Mouse (Mus musculus) granulocyte monocyte progenitor cell, adult 5-6 weeks (primary cell): ENCODE measurements around the gene Pde7b. TPM values are rescaled to one million over a fixed set of nuclear protein-coding genes. Genes with fewer than 3 reads are reported as not detected.

Experiments used
- ATAC-seq: replicated peaks from 2 replicates; pipeline ENCODE4 v1.8.0; 2016; ENCODE audit warnings: mild to moderate bottlenecking, moderate TSS enrichment, inconsistent platforms; ENCODE audit not compliant: poor library complexity, severe bottlenecking
- total RNA-seq, 2 experiments: library from RNA; stranded (forward) in 1 of 2; stranded (reverse) in 1 of 2; fragments of 200-712, 200-1000 nt in 1 of 2; fragments of >200 nt in 1 of 2; fragmentation: Nextera tagmentation in 1 of 2; gene quantifications; 2 replicates each; pipeline ENCODE4 v1.2.3; 2014 to 2017

Pde7b gene
- total RNA-seq, 2 experiments from 2014 or later = 3.8 to 7.4 TPM

DNA sequence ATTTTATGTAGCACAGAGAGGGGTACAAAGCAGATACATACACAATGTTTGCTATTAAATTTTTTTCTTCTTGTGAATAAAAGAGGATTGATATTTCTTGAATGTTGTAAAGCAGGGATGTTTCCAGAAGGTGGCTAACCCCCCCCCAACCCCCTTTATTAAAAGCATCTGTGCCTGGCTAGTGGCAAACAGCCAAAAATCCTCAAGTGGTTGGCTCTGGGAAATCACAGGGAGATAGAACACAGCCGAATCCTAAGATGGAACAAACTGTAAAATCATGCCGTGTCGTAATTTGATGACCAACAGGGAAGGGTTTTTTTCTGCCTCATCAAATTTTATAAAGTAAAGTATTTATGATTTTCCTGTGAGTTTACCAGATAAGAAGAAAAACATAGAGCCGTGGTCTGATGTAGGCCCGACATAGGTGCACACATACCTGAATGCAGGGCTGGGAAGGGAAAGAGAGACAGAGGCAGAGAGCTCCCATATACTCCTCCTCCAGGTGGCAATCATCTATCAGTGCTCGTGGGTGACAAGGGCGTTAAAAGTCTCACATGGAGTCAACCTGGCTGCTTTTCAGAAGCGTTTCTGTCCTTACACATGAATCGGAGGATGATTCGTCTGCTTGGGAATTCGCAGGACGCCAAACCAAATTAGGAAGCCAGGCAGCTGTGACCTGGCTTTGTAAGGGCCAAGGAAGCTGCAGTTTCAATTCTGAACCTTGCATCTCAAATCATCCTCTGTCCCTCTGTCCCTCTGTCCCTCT is 67.4 kb downstream of the Pde7b start:
- no peak for ATAC-seq

DNA sequence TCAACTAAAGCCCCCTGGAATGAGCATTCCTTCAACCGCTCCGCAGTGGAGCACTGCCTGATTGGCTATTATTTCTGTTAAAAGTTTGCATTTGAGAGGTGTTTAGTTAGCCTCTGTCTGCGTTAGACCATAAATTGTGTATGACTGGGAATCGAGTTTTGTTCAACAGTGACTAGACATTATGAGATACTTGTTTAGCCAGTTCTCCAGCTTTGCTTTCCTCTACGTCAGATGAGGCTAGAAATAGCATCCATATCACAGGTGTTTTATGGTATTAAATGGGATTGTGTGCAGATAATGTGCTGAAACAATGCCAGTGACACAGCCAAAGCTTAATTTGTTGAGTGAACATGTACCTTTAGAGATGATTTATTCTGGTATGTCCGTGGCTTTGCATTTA is 70.3 kb downstream of the Pde7b start:
- no peak for ATAC-seq

GRCm38 (mm10) chr10:20654187-20654586 is 70.7 kb downstream of the Pde7b start:
- ATAC-seq = no peak

DNA sequence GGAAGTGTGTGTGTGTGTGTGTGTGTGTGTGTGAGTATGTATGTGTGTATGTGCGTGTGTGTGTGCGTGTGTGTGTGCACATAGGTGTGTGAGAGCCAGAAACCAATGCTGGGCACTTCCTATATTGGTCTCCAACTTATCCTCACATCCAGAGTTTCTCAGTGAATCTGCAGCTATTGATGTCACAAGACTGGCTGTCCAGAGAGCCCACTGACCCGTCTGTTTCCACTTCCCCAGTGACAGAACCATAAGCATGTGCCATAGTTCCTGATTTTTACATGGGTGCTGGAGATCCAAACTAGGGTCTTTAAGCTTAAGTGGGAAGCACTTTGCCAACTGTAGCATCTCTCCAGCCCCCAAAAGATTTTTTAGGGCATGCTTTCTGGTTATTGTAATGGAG is 71.6 kb downstream of the Pde7b start:
- peak; percentile 85 for ATAC-seq

DNA sequence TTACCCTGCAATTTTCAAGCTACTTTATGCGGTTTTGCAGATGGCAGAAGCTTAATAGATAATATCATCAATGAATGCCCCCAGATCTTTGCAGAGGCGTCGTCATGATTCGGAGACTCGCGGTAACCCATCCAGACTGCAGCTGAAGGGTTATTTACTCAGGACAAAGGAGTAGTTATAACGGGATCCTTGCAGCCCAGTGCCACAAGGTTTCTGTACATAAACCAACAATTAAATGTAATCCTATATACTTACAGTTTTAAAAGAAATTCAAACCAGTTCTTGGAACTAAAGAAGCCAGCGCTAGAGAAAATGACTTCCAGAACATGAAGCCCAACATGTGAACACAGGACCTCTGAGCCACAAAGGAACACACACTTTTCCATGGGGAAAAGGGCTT is 88.5 kb downstream of the Pde7b start:
- no peak for ATAC-seq

DNA sequence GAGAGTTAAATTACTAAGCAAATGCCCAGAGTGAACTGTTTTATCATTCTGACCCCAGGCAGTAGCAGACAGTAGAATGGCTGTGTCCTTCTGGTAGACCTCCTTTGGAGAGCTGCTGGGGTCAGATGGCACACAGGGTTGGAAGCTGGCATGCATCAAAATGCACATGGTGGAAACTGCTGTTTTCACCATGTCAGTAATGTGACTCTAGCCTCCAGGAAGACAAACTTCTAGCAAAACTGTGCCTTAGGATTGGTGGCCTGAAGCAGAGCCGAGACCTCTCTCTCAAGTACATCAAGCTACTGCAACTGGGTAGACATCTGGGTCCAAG is 91.8 kb downstream of the Pde7b start:
- ATAC-seq = no peak

DNA sequence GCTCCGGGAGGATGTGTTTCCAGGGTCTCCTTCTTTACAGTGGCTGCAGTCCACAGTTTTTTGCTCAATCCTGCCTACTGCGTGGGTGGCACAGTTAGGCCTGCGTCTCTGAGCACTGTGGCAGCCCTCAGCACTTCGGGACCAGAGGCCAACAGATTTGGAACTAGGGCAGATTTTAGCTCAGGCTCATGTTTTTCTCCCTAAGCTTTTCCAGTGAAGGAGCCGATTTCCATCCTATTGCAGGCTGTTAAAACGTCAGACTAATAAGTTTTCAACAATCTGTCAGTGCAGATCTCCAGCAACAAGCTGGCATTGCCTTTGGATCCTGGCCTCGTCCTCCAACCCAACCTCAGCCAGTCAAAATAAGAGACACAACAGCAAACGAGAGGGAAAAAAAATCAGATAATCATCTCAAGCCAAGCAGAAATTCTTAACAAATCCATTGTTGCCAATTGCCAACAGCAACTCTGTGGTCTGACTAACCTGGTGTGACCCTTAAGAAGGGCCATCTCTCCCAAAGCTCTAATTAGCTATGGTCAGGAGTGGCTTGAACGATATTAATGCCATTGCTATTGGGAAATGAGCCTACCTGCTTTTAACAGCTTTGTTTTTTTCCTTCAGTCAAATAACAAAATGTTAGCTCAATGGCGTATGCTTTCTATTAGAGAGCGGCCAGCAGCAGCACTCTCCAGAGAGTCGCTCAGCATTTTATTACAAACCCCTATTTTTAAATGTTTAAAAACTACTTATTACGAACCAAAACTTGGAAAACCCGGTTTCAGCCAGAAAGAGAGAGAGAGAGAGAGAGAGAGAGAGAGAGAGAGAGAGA is 92.4 kb downstream of the Pde7b start:
- no peak for ATAC-seq

DNA sequence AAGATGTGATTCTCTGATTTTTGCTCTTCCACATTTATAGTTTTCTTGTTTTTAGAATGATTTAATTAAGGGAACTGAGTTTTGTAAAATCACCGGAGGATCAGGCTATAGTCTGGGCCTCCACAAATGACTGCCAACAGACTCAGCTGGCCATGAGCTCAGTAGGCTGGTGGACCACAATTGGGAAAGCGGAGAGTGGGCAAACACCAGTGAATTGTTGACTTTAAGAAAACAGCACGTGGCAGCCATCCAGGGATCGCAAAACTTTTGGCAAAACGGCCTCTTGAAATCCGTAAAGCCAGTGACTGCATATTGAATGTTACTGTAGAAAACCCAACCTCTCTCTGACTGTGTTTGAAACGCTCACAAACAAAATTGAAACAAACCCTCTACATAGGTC is 94.8 kb downstream of the Pde7b start:
- ATAC-seq = no peak

DNA sequence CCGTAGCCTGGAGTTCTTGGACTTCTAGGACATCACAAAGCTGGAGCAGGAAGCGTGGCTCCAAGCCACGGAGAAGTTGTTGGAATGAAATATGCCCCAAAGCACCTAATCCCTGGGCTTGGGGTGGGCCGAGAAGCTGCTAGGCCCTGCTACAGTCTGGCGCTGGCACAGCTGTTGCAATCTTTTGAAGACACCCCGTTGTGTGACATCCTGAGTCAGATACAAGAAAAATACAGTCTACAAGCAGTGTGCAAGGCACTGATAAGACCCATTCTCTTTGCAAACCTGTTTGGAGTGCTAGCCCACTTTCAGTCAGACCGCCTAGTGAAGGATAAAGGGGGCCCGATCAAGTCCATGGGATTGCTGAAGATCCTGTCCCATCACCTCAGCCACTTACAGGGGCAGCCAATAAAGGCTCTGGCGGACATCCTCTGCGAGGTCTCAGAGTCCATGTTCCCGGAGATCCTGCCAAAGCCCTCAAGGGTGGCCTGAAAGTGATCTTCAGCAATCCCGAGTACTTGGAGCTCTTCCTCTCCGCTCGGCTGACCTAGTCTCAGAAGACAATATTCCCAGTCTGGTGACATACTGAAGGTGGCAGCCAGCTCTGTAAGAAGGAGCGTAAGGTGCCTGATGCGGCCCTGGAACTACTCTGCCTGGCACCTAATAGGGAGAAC is 99.0 kb downstream of the Pde7b start:
- no peak for ATAC-seq

DNA sequence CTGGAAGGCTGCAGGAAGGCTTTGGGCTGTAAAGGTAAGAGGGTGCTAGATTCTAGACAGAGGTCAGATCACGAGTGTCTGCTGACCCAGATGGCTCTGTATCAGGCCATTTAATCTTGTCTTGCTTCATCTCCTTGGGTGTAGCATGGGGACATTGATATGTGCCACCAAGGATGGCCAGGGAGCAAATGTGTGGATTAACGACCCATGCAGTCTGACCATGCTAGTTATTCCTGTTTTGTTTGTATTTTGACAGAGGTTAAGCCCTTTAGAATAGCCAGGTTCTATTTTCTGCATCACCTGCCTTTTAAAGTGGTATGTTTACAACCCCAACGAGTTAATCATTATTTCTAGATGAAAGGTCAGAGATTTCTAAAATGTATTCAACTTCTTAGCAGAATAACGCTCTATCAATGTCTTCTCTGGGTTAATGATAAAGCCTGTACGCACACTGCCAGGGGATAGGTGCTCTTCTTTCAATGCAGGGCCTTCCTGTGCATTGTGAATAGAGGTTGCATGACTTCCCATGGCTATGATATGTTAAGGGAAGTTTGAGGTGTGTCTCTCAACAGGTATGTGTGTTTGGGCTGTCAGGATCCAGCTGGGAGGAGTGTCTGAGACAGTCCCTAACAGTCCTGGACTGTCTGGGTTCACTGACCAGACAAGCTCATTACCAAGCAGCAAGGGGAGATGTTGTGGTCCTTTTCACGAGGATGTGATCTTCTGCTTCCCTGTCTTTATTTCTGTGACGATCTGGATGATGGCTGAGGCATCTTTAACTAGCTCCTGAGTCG is 103.0 kb downstream of the Pde7b start:
- ATAC-seq = no peak

GRCm38 (mm10) chr10:20606007-20606406 is 118.9 kb downstream of the Pde7b start:
- ATAC-seq = no peak

GRCm38 (mm10) chr10:20595107-20595810 is 129.6 kb downstream of the Pde7b start:
- ATAC-seq = peak; percentile 90

- ATAC-seq = no peak
Observed at GRCm38 (mm10) chr10:20594015-20594414, 130.9 kb downstream of the Pde7b start.

GRCm38 (mm10) chr10:20590100-20590499 is 134.8 kb downstream of the Pde7b start:
- peak; percentile 91 for ATAC-seq

DNA sequence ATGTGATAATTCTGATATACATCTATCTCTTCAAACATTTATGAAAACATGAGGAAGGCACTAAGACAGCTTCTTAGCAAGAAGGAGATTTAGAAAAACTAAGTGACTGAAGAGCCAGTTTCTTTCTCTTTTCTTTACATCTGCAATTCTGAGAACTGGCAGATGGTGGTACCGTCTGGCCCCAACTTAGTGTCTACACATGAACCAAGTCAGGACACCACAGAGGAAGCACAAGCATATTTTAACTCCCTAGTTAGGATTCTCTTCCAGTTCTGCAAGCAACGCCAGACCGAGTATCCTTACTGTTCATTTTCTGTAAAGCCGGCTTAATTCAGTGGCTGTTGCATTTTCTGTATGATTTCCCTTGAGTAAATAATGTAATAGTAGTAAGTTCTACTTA is 138.9 kb downstream of the Pde7b start:
- ATAC-seq = no peak

DNA sequence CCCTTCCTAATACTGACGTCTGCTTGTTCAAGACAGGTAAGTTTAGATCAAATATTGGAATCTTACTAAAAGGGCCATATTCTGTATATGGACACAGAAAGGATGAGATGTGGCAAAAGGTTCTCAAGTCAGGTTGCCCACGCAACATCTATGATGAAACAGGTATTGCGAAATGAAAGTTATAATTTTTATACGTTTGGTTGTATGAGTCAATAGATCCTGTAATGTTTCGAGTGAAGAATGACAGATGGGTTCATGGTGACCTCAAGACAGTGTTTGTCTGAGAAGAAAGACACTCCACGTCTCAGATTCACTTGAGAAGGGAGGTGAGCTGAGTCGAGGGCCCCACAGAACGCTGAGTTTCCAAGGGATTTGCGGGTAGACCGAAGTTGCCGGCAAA is 149.9 kb downstream of the Pde7b start:
- peak; percentile 75 for ATAC-seq

- peak; percentile 73 for ATAC-seq
Observed at GRCm38 (mm10) chr10:20574414-20574813, 150.5 kb downstream of the Pde7b start.

GRCm38 (mm10) chr10:20571521-20571920 is 153.4 kb downstream of the Pde7b start:
- no peak for ATAC-seq

DNA sequence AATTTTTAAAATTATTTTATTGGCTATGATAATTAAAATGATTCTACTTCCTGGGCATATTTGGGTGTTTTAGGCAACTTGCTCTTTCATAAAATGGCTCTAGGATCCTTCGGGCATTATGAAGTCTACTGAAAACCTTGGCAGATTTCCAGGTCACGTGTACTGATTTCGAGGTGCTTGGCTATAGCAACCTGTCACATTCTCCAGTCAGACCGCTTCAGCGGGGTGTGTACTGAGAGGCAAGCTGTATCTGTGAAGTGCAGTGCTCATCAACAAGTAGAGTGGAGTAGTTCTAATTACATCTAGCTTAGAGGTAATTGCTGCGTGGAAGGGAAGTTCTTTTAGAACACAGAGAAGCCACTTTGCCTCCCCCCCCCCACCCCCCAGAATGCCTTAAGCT is 156.2 kb downstream of the Pde7b start:
- ATAC-seq = no peak

GRCm38 (mm10) chr10:20567684-20568236 is 157.1 kb downstream of the Pde7b start:
- ATAC-seq = no peak
